Mouse (Mus musculus) monocyte, adult 2 months (primary cell): ENCODE measurements around the gene Mrtfb.
"Not testable (repeated sequence)": the region's sequence is repeated elsewhere in the genome, so short reads cannot be mapped to it uniquely, and the experiment has no call there.

Experiments
- DNase-seq, 2 experiments: peaks; one replicate each; pipeline ENCODE4 v3.0.0; 2022; ENCODE audit warnings: low spot score in 2 of 2, low read depth in 1 of 2

The Mrtfb gene

DNA sequence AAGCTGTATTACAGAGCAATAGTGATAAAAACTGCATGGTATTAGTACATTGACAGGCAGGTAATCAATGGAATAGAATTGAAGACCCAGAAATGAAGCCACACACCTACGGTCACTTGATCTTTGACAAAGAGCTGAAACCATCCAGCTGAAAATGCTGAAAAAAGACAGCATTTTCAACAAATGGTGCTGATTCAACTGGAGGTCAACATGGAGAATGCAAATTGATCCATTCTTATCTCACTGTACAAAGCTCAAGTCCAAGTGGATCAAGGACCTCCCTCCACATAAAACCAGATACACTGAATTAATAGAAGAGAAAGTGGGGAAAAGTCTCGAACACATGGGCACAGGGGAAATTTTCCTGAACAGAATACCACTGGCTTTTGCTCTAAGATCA lies 89.5 kb downstream of the Mrtfb start:
- DNase-seq = not testable (repeated sequence)

DNA sequence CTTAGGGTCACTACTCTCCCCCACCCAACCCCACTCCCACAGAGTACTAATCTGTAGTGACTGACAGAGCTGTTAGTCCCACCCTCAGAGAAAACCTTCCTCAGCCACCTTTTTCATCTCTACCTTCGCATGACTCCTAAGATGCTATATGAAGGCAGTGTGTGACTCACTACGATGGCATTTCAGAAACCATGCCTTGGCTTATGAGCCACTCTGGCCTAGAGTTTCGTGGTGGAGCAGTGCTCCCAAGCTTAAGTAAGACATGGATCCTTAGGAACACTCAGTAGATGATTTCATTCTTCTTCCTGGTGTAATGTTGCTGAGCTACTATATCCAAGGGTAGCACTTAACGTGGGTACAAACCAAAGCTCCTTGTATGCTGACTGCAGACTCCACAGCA lies 94.4 kb downstream of the Mrtfb start:
- no peak for DNase-seq

DNA sequence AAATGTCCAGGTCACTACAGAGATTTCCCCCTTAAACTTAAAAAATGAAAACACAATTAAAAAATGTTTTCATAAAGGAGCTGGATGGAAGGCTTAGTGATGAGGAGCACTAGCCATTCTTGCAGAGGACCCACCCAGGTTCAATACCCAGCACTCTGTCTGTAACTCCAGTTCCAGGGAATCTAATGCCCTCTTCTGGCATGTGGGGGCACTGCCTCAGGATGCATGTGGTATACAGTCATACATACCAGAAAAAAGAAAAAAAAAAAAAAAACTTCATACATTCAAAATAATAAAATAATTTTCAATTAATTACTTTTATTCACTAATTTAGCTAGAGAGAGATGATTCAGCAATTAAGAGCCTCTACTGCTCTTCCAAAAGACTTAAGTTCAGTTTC lies 95.0 kb downstream of the Mrtfb start:
- no peak for DNase-seq

- no peak for DNase-seq
These were observed 97.6 kb downstream of the Mrtfb start for GRCm38 (mm10) chr16:13353927-13354326.

- no peak for DNase-seq
These were observed 98.2 kb downstream of the Mrtfb start for GRCm38 (mm10) chr16:13354431-13354830.

DNA sequence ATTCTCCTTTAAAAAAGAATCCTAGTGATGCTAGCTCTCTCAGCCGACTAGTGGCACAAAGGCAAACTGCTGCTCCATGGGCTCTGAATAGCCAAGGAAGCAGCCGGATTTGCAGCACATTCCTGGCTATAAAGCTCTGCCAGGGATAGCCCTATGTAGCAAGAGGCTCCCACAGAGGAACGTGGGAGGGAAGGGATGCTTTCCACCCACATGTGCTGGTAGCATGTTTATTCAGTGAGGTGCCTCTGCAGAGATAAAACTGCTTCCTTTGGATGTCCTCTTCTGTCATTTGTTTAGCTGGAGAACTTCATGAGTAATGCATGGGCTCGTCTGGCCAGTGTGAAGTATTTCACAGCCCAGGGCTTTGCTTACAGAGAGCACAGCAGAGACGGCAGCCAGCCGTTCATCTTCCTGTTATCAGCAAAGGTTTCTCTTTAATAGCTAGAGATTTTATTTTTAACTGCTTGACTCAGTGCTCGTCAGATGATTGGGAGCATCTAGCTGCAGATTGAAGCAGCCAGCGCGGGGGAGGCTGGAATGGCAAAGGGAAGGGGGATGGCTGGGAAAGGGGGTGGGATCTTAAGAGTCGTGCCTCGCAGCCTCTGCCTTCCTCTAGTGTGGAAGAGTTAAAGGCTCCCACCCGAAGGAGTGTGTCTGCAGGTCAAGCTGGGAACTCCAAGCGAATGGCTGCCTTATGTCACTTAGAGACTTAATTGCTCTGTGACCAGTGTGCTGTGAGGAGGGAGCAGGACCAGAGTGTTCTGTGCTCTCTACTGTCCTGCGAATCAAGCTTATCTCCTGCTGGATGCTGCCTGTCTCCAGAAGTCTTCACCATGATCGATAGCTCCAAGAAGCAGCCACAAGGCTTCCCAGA lies 101.8 kb downstream of the Mrtfb start:
- no peak for DNase-seq

- DNase-seq = no peak
These were observed 102.5 kb downstream of the Mrtfb start for GRCm38 (mm10) chr16:13358741-13359140.

DNA sequence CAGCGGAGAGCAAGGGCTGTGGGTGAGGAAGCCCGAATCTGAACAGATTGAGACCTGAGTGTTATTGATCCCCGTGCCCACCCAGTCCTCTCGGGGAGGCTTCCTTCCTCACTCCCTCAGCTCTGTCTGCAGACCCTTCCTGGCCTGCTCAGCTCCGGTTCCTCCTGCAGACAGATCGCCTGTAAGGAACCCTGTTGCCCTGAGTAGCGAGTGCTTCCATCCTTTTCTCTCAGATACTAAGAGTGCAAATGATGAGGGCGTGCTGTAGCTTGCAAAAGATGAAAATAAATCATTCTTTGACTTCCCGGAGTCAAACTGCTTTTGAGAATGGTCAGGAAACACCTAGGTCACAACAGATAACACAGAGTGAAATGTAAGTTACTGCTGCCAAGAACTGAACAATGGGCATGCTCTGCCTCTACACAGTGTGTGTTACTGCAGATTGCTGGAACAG lies 103.2 kb downstream of the Mrtfb start:
- no peak for DNase-seq

DNA sequence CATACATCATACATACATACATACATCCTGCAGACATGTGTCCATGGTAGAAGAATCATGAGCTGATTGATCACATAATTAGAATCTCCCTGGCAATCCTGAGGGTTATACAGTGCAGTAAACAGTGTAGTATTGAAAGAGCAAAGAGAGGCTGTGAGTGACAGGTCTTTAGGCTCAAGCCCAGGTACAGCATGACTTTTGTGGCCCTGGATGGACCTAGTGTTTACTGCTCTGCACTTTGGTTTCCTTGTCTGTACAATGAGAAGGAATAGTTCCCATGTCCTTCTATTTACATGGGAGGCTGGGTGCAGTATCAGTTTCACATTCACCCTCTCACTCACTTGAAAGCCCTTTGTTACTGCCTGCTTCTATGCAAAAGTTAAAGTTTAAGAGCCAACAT lies 103.9 kb downstream of the Mrtfb start:
- no peak for DNase-seq

DNA sequence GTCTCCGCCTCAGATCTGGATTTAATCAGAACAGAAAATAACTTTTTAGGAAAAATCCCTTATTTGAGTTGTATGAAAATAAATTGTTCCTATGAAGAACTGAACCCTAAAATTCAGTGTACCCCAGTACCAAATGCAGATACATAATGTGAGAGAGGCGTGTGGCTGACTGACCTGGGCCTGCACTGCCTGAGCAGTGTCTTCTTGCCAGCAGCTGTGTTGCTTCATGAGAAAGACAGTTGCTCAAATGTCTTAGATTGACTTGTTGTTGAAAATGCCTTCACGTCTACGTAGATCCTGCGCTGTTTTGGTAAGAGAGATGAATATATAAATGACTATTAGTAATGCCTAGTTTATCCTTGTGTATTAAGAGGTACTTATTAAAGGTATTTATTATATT lies 104.6 kb downstream of the Mrtfb start:
- DNase-seq = no peak

DNA sequence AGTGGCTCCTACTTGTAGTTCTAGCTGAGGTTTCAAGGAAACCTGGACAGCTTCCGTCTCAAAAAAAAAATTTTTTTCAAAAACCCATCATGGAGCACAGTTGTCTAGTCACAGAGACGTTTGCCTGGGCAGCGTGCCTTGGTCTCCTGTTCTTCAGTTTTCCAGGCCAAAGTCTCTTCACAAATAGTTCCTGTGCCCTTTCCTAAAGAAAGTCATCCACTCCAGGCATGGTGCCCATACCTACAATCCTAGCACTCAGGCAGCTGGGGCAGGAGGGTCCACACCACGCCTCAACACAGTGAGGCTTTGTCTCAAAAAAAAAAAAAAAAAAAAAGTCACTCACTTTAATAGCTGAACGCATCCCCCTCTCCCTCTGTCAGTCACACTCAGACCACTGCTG lies 106.9 kb downstream of the Mrtfb start:
- no peak for DNase-seq

DNA sequence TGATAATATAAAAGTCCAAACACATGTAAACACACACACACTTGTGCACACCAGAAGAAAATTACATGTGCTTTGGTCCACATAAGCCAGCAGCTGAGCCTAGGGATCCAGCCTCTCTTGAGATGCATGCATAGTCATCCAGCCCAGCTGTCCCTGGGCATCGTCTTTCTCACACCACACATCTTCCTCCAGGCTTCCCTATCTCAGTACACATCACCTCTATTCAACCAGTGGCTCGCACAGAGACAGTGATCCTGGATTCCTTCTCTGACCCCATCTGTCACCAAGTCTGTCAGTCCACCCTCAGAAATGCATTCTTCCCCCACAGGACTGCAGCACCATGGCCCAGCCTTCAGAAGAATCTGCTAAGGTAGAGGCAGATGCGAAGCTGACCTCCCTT lies 107.9 kb downstream of the Mrtfb start:
- no peak for DNase-seq

GRCm38 (mm10) chr16:13366256-13366655 lies 110.0 kb downstream of the Mrtfb start:
- DNase-seq = no peak

- no peak for DNase-seq
These were observed 110.7 kb downstream of the Mrtfb start for GRCm38 (mm10) chr16:13366802-13367465.

DNA sequence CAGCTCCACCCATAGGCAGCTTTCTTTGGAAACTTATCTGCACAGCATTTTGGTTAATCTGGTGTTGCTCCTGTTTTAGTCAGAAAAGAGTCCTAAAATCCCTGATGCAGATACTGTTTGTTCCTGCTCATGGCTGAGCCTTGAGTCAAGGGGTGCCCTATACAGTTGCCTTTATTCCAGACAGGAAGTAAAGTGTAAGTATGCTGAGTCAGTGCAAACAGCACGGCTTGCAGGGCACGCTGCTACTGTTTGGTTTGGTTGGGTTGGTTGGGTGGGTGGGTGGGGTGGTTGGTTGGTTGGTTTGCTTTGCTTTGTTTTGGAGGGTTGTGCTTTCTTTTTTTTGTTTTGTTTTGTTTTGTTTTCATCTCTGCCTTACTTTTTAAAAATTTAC lies 111.2 kb downstream of the Mrtfb start:
- no peak for DNase-seq

- no peak for DNase-seq
These were observed 112.4 kb downstream of the Mrtfb start for GRCm38 (mm10) chr16:13368645-13369044.

- no peak for DNase-seq
These were observed 115.5 kb downstream of the Mrtfb start for GRCm38 (mm10) chr16:13371740-13372287.

DNA sequence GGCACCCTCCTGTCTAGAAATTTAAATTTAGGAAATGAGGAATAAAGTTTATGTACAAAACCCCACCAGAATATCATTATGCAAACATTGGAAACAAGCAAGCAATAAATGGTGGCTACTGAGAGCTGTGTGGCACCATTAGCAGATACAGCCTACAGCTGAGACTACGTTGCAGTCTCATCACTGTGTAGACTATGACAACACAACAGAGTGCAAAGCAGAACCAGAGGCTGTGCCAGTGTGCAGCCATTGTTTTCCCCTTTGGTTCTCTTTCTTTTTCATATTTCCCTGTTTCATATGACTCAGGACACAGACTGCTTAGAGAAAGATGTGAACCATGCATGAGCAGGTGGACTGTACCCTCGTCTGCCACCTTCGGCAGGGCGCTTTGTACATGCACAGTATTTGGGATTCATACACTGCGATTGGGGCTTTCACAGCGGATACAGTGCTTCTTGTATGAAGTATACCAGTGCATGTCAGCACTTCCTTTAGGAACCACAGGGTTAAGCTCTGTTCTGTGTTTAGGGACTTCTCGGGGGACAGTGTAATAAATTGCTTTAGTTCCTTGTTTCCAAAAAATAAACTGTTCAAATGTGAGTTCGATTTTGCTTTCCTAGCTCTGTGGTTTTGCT lies 116.7 kb downstream of the Mrtfb start:
- DNase-seq = no peak

DNA sequence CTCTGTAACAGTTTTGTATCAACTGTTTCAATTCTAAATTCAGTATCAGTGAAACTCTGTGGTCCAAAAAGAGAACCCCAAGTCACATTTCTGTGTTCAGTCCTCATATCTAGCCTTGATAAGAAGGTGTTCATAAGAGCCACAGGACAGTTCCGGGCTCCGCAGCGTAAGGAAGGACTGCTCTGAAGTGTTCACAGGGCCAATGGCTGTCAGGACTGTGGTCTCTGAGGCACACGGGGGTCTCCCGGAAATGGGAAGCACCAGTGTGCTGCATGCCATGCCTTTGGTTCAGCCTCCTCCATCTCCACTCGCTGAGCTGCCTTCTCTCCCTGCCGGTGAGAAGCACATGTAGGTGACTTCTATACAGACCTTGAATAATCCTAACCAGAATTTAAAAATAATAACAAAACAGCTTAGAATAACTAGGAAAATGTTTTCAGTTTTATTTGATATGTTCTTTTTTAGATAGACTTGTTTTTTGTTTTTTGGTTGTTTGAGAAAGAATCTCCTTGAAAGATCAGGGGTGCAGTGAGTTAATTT lies 120.7 kb downstream of the Mrtfb start:
- DNase-seq = no peak

DNA sequence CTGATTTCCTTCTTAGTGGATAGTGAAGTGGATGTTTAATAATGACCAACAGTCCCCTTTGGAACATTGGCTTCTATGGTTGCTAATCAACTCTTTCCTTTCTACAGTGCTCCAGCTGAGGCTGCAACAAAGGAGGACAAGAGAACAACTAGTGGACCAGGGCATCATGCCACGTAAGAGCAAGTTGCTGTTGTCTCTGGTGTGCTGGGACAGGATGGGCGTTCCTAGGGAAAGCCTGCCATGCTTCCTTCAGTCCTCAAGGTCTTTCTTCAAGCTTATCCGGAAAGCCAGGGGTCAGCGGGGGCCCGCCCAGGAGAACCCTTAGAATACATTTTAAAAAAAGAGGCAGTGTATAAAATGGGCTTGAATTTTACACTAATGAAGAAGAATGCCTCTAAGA lies 121.9 kb downstream of the Mrtfb start:
- DNase-seq = no peak

DNA sequence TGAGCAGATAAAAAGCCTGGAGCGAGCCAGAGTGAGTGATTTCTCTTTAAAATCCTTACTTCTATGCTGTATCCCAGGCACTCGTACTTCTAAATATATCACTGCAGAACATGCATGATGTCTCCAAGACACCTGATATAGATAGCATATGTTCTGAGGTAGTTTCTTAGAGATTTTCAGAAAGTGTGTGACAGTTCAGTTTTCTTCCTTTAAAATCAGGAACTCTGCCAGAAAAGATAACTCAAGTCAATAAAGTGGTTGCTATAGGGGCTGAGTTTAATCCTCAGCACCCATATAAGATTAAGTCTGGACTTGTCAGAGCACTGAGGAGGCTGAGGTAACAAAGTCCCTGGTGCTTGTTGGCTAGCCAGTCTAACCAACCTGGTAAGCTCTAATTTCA lies 123.6 kb downstream of the Mrtfb start:
- no peak for DNase-seq

GRCm38 (mm10) chr16:13381771-13382170 lies 125.5 kb downstream of the Mrtfb start:
- DNase-seq = no peak
